Mouse (Mus musculus): ENCODE results near the gene Mbd3l1. TPM values are rescaled to one million over a fixed set of nuclear protein-coding genes. Genes with fewer than 3 reads are reported as not detected.
A peak's percentile ranks its signal among the peaks of the same experiment; 100 is the strongest.

The Mbd3l1 gene
- total and polyA plus RNA-seq, 3 experiments, result not detected

DNA sequence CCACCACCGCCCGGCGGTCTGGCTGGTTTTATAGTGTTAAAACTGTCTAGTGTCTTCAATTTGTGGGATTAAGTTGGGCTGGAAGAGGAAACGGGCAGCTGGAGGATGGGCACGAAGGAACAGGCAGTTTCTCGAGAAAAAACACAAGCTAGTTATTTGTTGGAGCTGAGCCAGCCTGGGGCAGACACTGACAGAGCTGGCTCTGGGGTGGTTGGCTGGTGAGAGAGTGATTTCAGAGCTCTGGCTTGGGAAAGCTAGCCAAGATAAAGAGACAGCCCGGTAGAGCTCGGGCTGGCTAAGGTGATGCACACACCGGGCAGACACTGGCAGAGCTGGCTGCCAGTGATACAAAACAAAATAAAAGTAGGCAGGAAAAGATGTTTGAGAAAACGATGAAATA, 46.5 kb upstream of the Mbd3l1 start:
- no peak for DNase-seq (ENCODE audit: low read depth, low spot score)
- Histone ChIP-seq H3K36me3 (ENCODE audit: control insufficient read depth in 1 of 2, insufficient read depth in 2 of 2, low read length in 2 of 2) (no peaks in the 10 kb centered on the region), H3K9ac (ENCODE audit: control insufficient read depth, low read depth, low read length, poor library complexity, severe bottlenecking) (no peak overlapping the region), H3K4me3 (ENCODE audit: control insufficient read depth in 1 of 2, insufficient read depth in 1 of 2, low read depth in 2 of 2, low read length in 2 of 2) (no peak overlapping the region), H3K27me3 (ENCODE audit: control insufficient read depth in 1 of 2, insufficient read depth in 2 of 2, low read length in 2 of 2) (no peaks in the 10 kb centered on the region), H3K79me2 (ENCODE audit: control insufficient read depth, insufficient read depth, low read length, poor library complexity) (no peaks in the 10 kb centered on the region), H3K4me1 (ENCODE audit: control insufficient read depth in 1 of 2, insufficient read depth in 2 of 2, low read length in 2 of 2) (no peaks in the 10 kb centered on the region), H3K27ac (ENCODE audit: control insufficient read depth, low read depth, low read length) (no peak overlapping the region), H3K9me3 (replicated peaks; ENCODE audit: insufficient read depth, low read length) (no peaks in the 10 kb centered on the region)
- TF ChIP-seq MAZ (IDR thresholded peaks at IDR 0.05; ENCODE audit: low read depth, low read length) (no peak), CHD1 (IDR thresholded peaks at IDR 0.05; ENCODE audit: low read depth, low read length) (no peak), E2F4 (IDR thresholded peaks at IDR 0.05; ENCODE audit: borderline replicate concordance, low read depth, low read length) (no peak), NRF1 (IDR thresholded peaks at IDR 0.05; ENCODE audit: insufficient read depth, low read depth, low read length, poor library complexity, severe bottlenecking) (no peak), JUND (IDR thresholded peaks at IDR 0.05; ENCODE audit: low read depth, low read length) (no peak), MYB (IDR thresholded peaks at IDR 0.05; ENCODE audit: low read depth, low read length) (no peak), GABPA (IDR thresholded peaks at IDR 0.05; ENCODE audit: low read depth, low read length) (no peak), CTCF (IDR thresholded peaks at IDR 0.05 in 2 of 3, conservative IDR thresholded peaks at IDR 0.05 in 1 of 3; ENCODE audit: control insufficient read depth in 1 of 3, insufficient read depth in 1 of 3, low read depth in 2 of 3, low read length in 3 of 3, poor library complexity in 1 of 3, severe bottlenecking in 1 of 3) (no peak), MAFK (IDR thresholded peaks at IDR 0.05; ENCODE audit: borderline replicate concordance, low read depth, low read length) (no peak), POLR2AphosphoS5 (IDR thresholded peaks at IDR 0.05; ENCODE audit: borderline replicate concordance, low read depth, low read length) (no peak), UBTF (IDR thresholded peaks at IDR 0.05; ENCODE audit: borderline replicate concordance, insufficient read depth, low read depth, low read length) (no peak), ZC3H11A (IDR thresholded peaks at IDR 0.05; ENCODE audit: low read depth, low read length) (no peak), MYC (IDR thresholded peaks at IDR 0.05; ENCODE audit: low read depth, low read length) (no peak)

DNA sequence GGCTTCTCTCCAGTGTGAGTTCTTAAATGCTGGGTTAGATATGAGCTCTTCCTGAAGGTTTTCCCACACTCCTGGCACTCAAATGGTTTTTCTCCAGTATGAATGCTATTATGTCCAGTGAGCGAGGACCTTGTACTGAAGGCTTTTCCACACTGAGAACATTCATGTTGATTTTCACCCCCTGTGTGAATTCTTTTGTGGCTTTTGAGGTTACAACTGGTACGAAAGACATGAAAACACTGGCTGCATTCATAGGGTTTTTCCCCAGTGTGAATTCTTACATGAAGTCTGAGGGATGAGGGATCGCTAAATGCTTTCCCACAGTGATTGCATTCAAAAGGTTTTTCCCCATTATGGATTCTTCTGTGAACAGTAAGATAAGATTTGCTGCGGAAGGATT, 21.6 kb upstream of the Mbd3l1 start:
- Histone ChIP-seq H3K36me3 (ENCODE audit: control insufficient read depth in 1 of 2, insufficient read depth in 2 of 2, low read length in 2 of 2) (no peaks in the 10 kb centered on the region), H3K4me1 (ENCODE audit: control insufficient read depth in 1 of 2, insufficient read depth in 2 of 2, low read length in 2 of 2) (no peaks in the 10 kb centered on the region), H3K27me3 (ENCODE audit: control insufficient read depth in 1 of 2, insufficient read depth in 2 of 2, low read length in 2 of 2) (no peaks in the 10 kb centered on the region), H3K9ac (ENCODE audit: control insufficient read depth, low read depth, low read length, poor library complexity, severe bottlenecking) (no peak overlapping the region), H3K27ac (ENCODE audit: control insufficient read depth, low read depth, low read length) (no peak overlapping the region), H3K4me3 (ENCODE audit: control insufficient read depth in 1 of 2, insufficient read depth in 1 of 2, low read depth in 2 of 2, low read length in 2 of 2) (no peak overlapping the region), H3K79me2 (ENCODE audit: control insufficient read depth, insufficient read depth, low read length, poor library complexity) (no peaks in the 10 kb centered on the region), H3K9me3 (replicated peaks; ENCODE audit: insufficient read depth, low read length) (no peaks in the 10 kb centered on the region)
- no peak for DNase-seq (ENCODE audit: low read depth, low spot score)
- TF ChIP-seq ZKSCAN1 (IDR thresholded peaks at IDR 0.05; ENCODE audit: low read depth, low read length) (no peak), USF2 (IDR thresholded peaks at IDR 0.05; ENCODE audit: borderline replicate concordance in 1 of 2, insufficient read depth in 1 of 2, low read depth in 1 of 2, low read length in 2 of 2) (0 out of 4 replicates have a peak, but pooled peaks of 1 of the 2 experiments have one; percentile 21)
